Mouse (Mus musculus) liver, postnatal 0 days (tissue): Measurements from ENCODE around the gene Dock1. TPM values are rescaled to one million over a fixed set of nuclear protein-coding genes. Genes with fewer than 3 reads are reported as not detected.

Source experiments
- ATAC-seq: fragments of 200-750 bp; cut with Nextera tagmentation; 2 replicates; pipeline ENCODE4 v1.8.0; 2017; ENCODE audit warnings: mild to moderate bottlenecking, moderate library complexity
- DNase-seq: peaks from one replicate; pipeline ENCODE4 v3.0.0-alpha.2; 2016
- H3K27ac ChIP-seq: fragments of 300-500 bp; sonication (generic); 2 replicates; pipeline ENCODE4 v1.5.1; 2014; ENCODE audit warnings: antibody characterized with exemption, moderate library complexity, mild to moderate bottlenecking, low read depth
- H3K27me3 ChIP-seq: fragments of 300-500 bp; sonication (generic); 2 replicates; pipeline ENCODE4 v1.6.1; 2014; ENCODE audit warnings: low read length, control low read depth, mixed read lengths; ENCODE audit not compliant: insufficient read depth
- H3K36me3 ChIP-seq: fragments of 300-500 bp; sonication (generic); replicated peaks from 2 replicates; pipeline ENCODE4 v1.6.1; 2014; ENCODE audit warnings: mild to moderate bottlenecking, control low read depth, low read length, moderate library complexity, mixed read lengths; ENCODE audit not compliant: insufficient read depth
- H3K4me1 ChIP-seq: fragments of 300-500 bp; sonication (generic); 2 replicates; pipeline ENCODE4 v1.6.1; 2014; ENCODE audit warnings: antibody characterized with exemption, mild to moderate bottlenecking, control low read depth; ENCODE audit not compliant: insufficient read depth
- H3K4me2 ChIP-seq: fragments of 300-500 bp; sonication (generic); 2 replicates; pipeline ENCODE4 v1.6.1; 2014; ENCODE audit warnings: low read depth, mild to moderate bottlenecking, low read length, moderate library complexity, mixed read lengths
- H3K4me3 ChIP-seq: fragments of 300-500 bp; sonication (generic); 2 replicates; pipeline ENCODE4 v1.5.1; 2014; ENCODE audit warnings: low read depth, low read length
- H3K9ac ChIP-seq: fragments of 300-500 bp; sonication (generic); replicated peaks from 2 replicates; pipeline ENCODE4 v1.6.1; 2014; ENCODE audit warnings: mild to moderate bottlenecking, moderate library complexity
- H3K9me3 ChIP-seq: fragments of 300-500 bp; sonication (generic); 2 replicates; pipeline ENCODE4 v1.6.1; 2016; ENCODE audit warnings: mild to moderate bottlenecking, control low read depth, low read length, mixed read lengths
- CTCF ChIP-seq: sonication (generic); IDR thresholded peaks from 2 replicates; pipeline ENCODE4 v1.5.1; 2016; ENCODE audit warnings: antibody characterized with exemption, low read depth
- EP300 ChIP-seq: IDR thresholded peaks from 2 replicates; pipeline ENCODE4 v1.6.1; 2016; ENCODE audit warnings: antibody characterized with exemption, low read depth, mild to moderate bottlenecking
- WGBS: fragments of 180-500 bp; shearing (Covaris S2); extraction: QIAGEN DNeasy Blood & Tissue Kit; methylation state at CpG from one replicate; pipeline ENCODE4 v1.1.7; 2014; ENCODE audit not compliant: insufficient replicate concordance; 5-methylcytosine and 5-hydroxymethylcytosine counted together
- polyA plus RNA-seq: library from polyadenylated mRNA; unstranded; fragments of >200 nt; fragmentation: Nextera tagmentation; extraction: Ambion mirVana; gene quantifications from 2 replicates; pipeline ENCODE4 v1.2.1, GENCODE M21; 2015

The Dock1 gene
- polyA plus RNA-seq, 1 experiment from 2014 or later = 3.2 TPM

GRCm38 (mm10) chr7:135005964-135006560, 335.6 kb downstream of the Dock1 start:
- no peak overlapping the region for H3K4me3 ChIP-seq
- H3K36me3 ChIP-seq = no peaks in the 10 kb centered on the region
- peaks cover 3% of the 10 kb centered on the region for H3K4me1 ChIP-seq
- no peak overlapping the region for H3K4me2 ChIP-seq
- H3K27me3 ChIP-seq = no peaks in the 10 kb centered on the region
- 63% methylated on average over 7 of the region's 7 CpGs for WGBS
- DNase-seq = no peak
- TF ChIP-seq CTCF = no peak
- TF ChIP-seq EP300 = no peak
- no peak overlapping the region for H3K9ac ChIP-seq
- H3K9me3 ChIP-seq = no peaks in the 10 kb centered on the region
- no peak for ATAC-seq
- H3K27ac ChIP-seq = no peak overlapping the region

- H3K36me3 ChIP-seq = no peaks in the 10 kb centered on the region
- no peak overlapping the region for H3K4me2 ChIP-seq
- TF ChIP-seq CTCF (no peak), EP300 (no peak)
- no peaks in the 10 kb centered on the region for H3K9me3 ChIP-seq
- H3K27me3 ChIP-seq = no peaks in the 10 kb centered on the region
- WGBS = 56% methylated on average over 2 of the region's 2 CpGs
- peaks cover 3% of the 10 kb centered on the region for H3K4me1 ChIP-seq
- ATAC-seq (no peak), DNase-seq (no peak)
- no peak overlapping the region for H3K4me3 ChIP-seq
- H3K9ac ChIP-seq = no peak overlapping the region
- no peak overlapping the region for H3K27ac ChIP-seq
Measured at GRCm38 (mm10) chr7:135008021-135008420, 337.6 kb downstream of the Dock1 start.

GRCm38 (mm10) chr7:135010997-135011396, 340.5 kb downstream of the Dock1 start:
- no peak for TF ChIP-seq CTCF
- no peak for TF ChIP-seq EP300
- Histone ChIP-seq H3K4me1 (peaks cover 3% of the 10 kb centered on the region), H3K4me3 (no peak overlapping the region), H3K4me2 (no peak overlapping the region), H3K9me3 (no peaks in the 10 kb centered on the region), H3K36me3 (no peaks in the 10 kb centered on the region), H3K9ac (no peak overlapping the region), H3K27ac (no peak overlapping the region), H3K27me3 (no peaks in the 10 kb centered on the region)
- DNase-seq = no peak
- no peak for ATAC-seq
- WGBS = 80% methylated on average over 2 of the region's 2 CpGs

- no peak overlapping the region for H3K9ac ChIP-seq
- no peaks in the 10 kb centered on the region for H3K27me3 ChIP-seq
- H3K27ac ChIP-seq = no peak overlapping the region
- no peak for DNase-seq
- 55% methylated on average over 1 of the region's 1 CpGs for WGBS
- no peak overlapping the region for H3K4me2 ChIP-seq
- no peak overlapping the region for H3K4me3 ChIP-seq
- H3K4me1 ChIP-seq = no peaks in the 10 kb centered on the region
- H3K36me3 ChIP-seq = no peaks in the 10 kb centered on the region
- no peaks in the 10 kb centered on the region for H3K9me3 ChIP-seq
- ATAC-seq = no peak
- TF ChIP-seq EP300 (no peak), CTCF (no peak)
Measured at GRCm38 (mm10) chr7:135017531-135017930, 347.1 kb downstream of the Dock1 start.

- no peak overlapping the region for H3K27ac ChIP-seq
- no peaks in the 10 kb centered on the region for H3K27me3 ChIP-seq
- no peak for DNase-seq
- no peak overlapping the region for H3K4me2 ChIP-seq
- no peaks in the 10 kb centered on the region for H3K4me1 ChIP-seq
- no peak for ATAC-seq
- H3K9me3 ChIP-seq = no peaks in the 10 kb centered on the region
- H3K4me3 ChIP-seq = no peak overlapping the region
- 33% methylated on average over 7 of the region's 7 CpGs for WGBS
- no peak overlapping the region for H3K9ac ChIP-seq
- H3K36me3 ChIP-seq = no peaks in the 10 kb centered on the region
- no peak for TF ChIP-seq CTCF
- no peak for TF ChIP-seq EP300
Measured at GRCm38 (mm10) chr7:135020762-135021161, 350.3 kb downstream of the Dock1 start.

GRCm38 (mm10) chr7:135021544-135022100, 351.2 kb downstream of the Dock1 start:
- ATAC-seq (no peak), DNase-seq (no peak)
- H3K36me3 ChIP-seq = no peaks in the 10 kb centered on the region
- no peaks in the 10 kb centered on the region for H3K4me1 ChIP-seq
- WGBS = 81% methylated on average over 9 of the region's 9 CpGs
- TF ChIP-seq EP300 (no peak), CTCF (no peak)
- no peaks in the 10 kb centered on the region for H3K9me3 ChIP-seq
- no peak overlapping the region for H3K4me3 ChIP-seq
- no peak overlapping the region for H3K4me2 ChIP-seq
- no peak overlapping the region for H3K9ac ChIP-seq
- no peaks in the 10 kb centered on the region for H3K27me3 ChIP-seq
- H3K27ac ChIP-seq = no peak overlapping the region
